In the genomic region with DNA sequence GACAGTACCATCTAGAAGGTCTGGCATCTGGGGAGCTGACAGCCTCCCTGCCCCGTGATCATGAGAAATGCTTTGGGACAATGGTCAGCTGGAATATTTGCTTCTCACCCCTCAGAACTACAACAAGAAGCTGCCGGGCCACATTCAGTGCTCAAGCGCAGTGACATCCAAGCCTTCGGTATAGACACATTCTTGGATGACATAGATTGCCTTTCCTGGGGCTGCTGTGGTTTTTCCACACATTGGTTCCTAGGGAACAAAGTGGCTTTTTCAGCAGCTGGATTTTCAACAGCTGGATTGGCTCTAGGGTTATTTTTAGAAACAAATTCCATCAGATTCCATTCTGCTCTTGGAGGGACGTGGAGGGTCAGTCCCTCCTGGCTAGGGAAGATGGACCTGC, we compare ENCODE assay signal across 19 mouse cellular contexts. TPM values are rescaled to one million over a fixed set of nuclear protein-coding genes. Genes with fewer than 3 reads are reported as not detected.
DNase-seq lines count a peak whose midpoint lies in the region; ATAC-seq and TF ChIP-seq lines count a peak whose summit lies in the region.
"Had no signal": no experiment of that assay in that cellular context is flagged by ENCODE, and none has a peak within 500 bp of the region (broad histone marks: within the 10 kb centered on the region; RNA-seq: fewer than 3 reads in every experiment).

No protein-coding gene starts in this region.

- peak overlapping the region; percentile 43 for H3K27ac ChIP-seq in intestine, embryonic 14.5 days (ENCODE audit: low read depth)
- H3K27ac ChIP-seq in intestine, postnatal 0 days (ENCODE audit: low read depth, low read length), result no peak overlapping the region
- peak overlapping the region; percentile 16; the same call in 1 of the 2 replicates for H3K27ac ChIP-seq in lung, postnatal 0 days (ENCODE audit: low read length)
- 0 out of 2 replicates have a peak overlapping the region, but pooled peaks have one; percentile 0 for H3K27ac ChIP-seq in embryonic facial prominence, embryonic 14.5 days (replicated peaks; ENCODE audit: low read depth, low read length)
- 0 out of 2 replicates have a peak overlapping the region, but pooled peaks have one; percentile 11 for H3K27ac ChIP-seq in stomach, embryonic 15.5 days
- H3K27ac ChIP-seq in hindbrain, postnatal 0 days, result no peak overlapping the region
- H3K27ac ChIP-seq: hindbrain, embryonic 10.5 days; kidney, embryonic 15.5 days had no signal

- no peaks in the 10 kb centered on the region for H3K9me3 ChIP-seq in intestine, embryonic 14.5 days (ENCODE audit: control insufficient read depth, low read length)
- no peaks in the 10 kb centered on the region for H3K9me3 ChIP-seq in intestine, postnatal 0 days (ENCODE audit: control insufficient read depth)
- H3K9me3 ChIP-seq in lung, postnatal 0 days (ENCODE audit: low read length), result no peaks in the 10 kb centered on the region
- no peaks in the 10 kb centered on the region for H3K9me3 ChIP-seq in embryonic facial prominence, embryonic 14.5 days (ENCODE audit: control insufficient read depth, low read length)
- no peaks in the 10 kb centered on the region for H3K9me3 ChIP-seq in stomach, embryonic 15.5 days
- no peaks in the 10 kb centered on the region for H3K9me3 ChIP-seq in hindbrain, postnatal 0 days (ENCODE audit: low read length)
- H3K9me3 ChIP-seq: hindbrain, embryonic 10.5 days; kidney, embryonic 15.5 days had no signal

- no peak for TF ChIP-seq CTCF in intestine, postnatal 0 days (IDR thresholded peaks at IDR 0.05; ENCODE audit: low read depth)
- no peak for TF ChIP-seq CTCF in lung, postnatal 0 days (IDR thresholded peaks at IDR 0.05)
- TF ChIP-seq CTCF in hindbrain, postnatal 0 days (IDR thresholded peaks at IDR 0.05; ENCODE audit: low read depth), result no peak

- no peak overlapping the region for H3K4me3 ChIP-seq in intestine, embryonic 14.5 days (ENCODE audit: low read depth, low read length)
- H3K4me3 ChIP-seq in intestine, postnatal 0 days (ENCODE audit: low read depth, low read length), result no peak overlapping the region
- no peak overlapping the region for H3K4me3 ChIP-seq in lung, postnatal 0 days (ENCODE audit: low read depth, low read length)
- H3K4me3 ChIP-seq in embryonic facial prominence, embryonic 14.5 days (ENCODE audit: low read depth, low read length), result no peak overlapping the region
- no peak overlapping the region for H3K4me3 ChIP-seq in stomach, embryonic 15.5 days (replicated peaks)
- no peak overlapping the region for H3K4me3 ChIP-seq in hindbrain, postnatal 0 days (ENCODE audit: low read length)
- H3K4me3 ChIP-seq: erythroblast, embryonic 14.5 days; hindbrain, embryonic 10.5 days; kidney, embryonic 15.5 days had no signal

- H3K4me2 ChIP-seq in intestine, embryonic 14.5 days (ENCODE audit: low read length), result no peak overlapping the region
- no peak overlapping the region for H3K4me2 ChIP-seq in intestine, postnatal 0 days (replicated peaks; ENCODE audit: low read depth)
- H3K4me2 ChIP-seq in lung, postnatal 0 days (replicated peaks; ENCODE audit: low read depth, low read length), result no peak overlapping the region
- H3K4me2 ChIP-seq in embryonic facial prominence, embryonic 14.5 days (ENCODE audit: low read depth, low read length), result no peak overlapping the region
- H3K4me2 ChIP-seq in stomach, embryonic 15.5 days, result no peak overlapping the region
- H3K4me2 ChIP-seq in hindbrain, postnatal 0 days (ENCODE audit: low read depth, low read length), result no peak overlapping the region
- H3K4me2 ChIP-seq: kidney, embryonic 15.5 days had no signal

- no peak for TF ChIP-seq EP300 in lung, postnatal 0 days (IDR thresholded peaks at IDR 0.05)

- H3K9ac ChIP-seq in intestine, embryonic 14.5 days (ENCODE audit: low read length), result no peak overlapping the region
- no peak overlapping the region for H3K9ac ChIP-seq in intestine, postnatal 0 days (ENCODE audit: low read depth, low read length)
- no peak overlapping the region for H3K9ac ChIP-seq in lung, postnatal 0 days (replicated peaks; ENCODE audit: low read depth)
- no peak overlapping the region for H3K9ac ChIP-seq in embryonic facial prominence, embryonic 14.5 days (ENCODE audit: low read depth, low read length)
- H3K9ac ChIP-seq in stomach, embryonic 15.5 days, result no peak overlapping the region
- no peak overlapping the region for H3K9ac ChIP-seq in hindbrain, postnatal 0 days (replicated peaks; ENCODE audit: low read length)
- H3K9ac ChIP-seq: kidney, embryonic 15.5 days had no signal

- H3K4me1 ChIP-seq in intestine, embryonic 14.5 days (replicated peaks; ENCODE audit: control insufficient read depth, insufficient read depth, low read length), result peaks cover 22% of the 10 kb centered on the region
- H3K4me1 ChIP-seq in intestine, postnatal 0 days (replicated peaks; ENCODE audit: control insufficient read depth, insufficient read depth, low read length), result no peaks in the 10 kb centered on the region; the same call in 1 of the 2 replicates
- H3K4me1 ChIP-seq in lung, postnatal 0 days (ENCODE audit: insufficient read depth, low read depth, low read length), result no peaks in the 10 kb centered on the region
- H3K4me1 ChIP-seq in embryonic facial prominence, embryonic 14.5 days (ENCODE audit: control insufficient read depth, insufficient read depth, low read length), result peaks cover 27% of the 10 kb centered on the region
- peaks cover 15% of the 10 kb centered on the region for H3K4me1 ChIP-seq in stomach, embryonic 15.5 days
- H3K4me1 ChIP-seq in hindbrain, postnatal 0 days (ENCODE audit: insufficient read depth, low read length), result no peaks in the 10 kb centered on the region

- no peak for DNase-seq in intestine, embryonic 14.5 days (ENCODE audit: low spot score)
- peak; percentile 81 for DNase-seq in lung, postnatal 0 days (ENCODE audit: low spot score)
- no peak for DNase-seq in lung, postnatal 10 days
- DNase-seq in embryonic facial prominence, embryonic 14.5 days (ENCODE audit: low spot score), result peak; percentile 41
- no peak for DNase-seq in hindbrain, postnatal 0 days (ENCODE audit: low spot score)
- DNase-seq: adrenal gland, adult 2 months; cerebellum, adult 2 months; cerebellum, postnatal 36 days; gastrocnemius, postnatal 10 days; heart, adult 18-20 months; lung, adult 2 months; right cerebral cortex, postnatal 25 days; thymus, postnatal 25 days had no signal

- no peak for ATAC-seq in intestine, embryonic 14.5 days (replicated peaks; ENCODE audit: low FRiP score, low TSS enrichment, low read depth)
- no peak for ATAC-seq in intestine, postnatal 0 days
- peak; percentile 68 for ATAC-seq in lung, postnatal 0 days
- no peak for ATAC-seq in embryonic facial prominence, embryonic 14.5 days (ENCODE audit: low read depth)
- no peak for ATAC-seq in stomach, embryonic 15.5 days (ENCODE audit: insufficient read depth, low FRiP score, low read depth)
- ATAC-seq in hindbrain, postnatal 0 days, result no peak
- ATAC-seq: forebrain, embryonic 14.5 days had no signal

- WGBS in intestine, embryonic 14.5 days, result 50% methylated on average over 5 of the region's 5 CpGs
- WGBS in intestine, postnatal 0 days, result 72% methylated on average over 5 of the region's 5 CpGs
- 49% methylated on average over 5 of the region's 5 CpGs for WGBS in lung, postnatal 0 days
- 44% methylated on average over 5 of the region's 5 CpGs for WGBS in embryonic facial prominence, embryonic 14.5 days
- WGBS in stomach, embryonic 15.5 days, result 47% methylated on average over 5 of the region's 5 CpGs
- 73% methylated on average over 5 of the region's 5 CpGs for WGBS in hindbrain, postnatal 0 days

- no peaks in the 10 kb centered on the region for H3K27me3 ChIP-seq in intestine, embryonic 14.5 days (replicated peaks; ENCODE audit: control insufficient read depth, insufficient read depth, low read length)
- no peaks in the 10 kb centered on the region for H3K27me3 ChIP-seq in intestine, postnatal 0 days (replicated peaks; ENCODE audit: control insufficient read depth, insufficient read depth, low read length)
- H3K27me3 ChIP-seq in lung, postnatal 0 days (replicated peaks; ENCODE audit: insufficient read depth, low read length), result no peaks in the 10 kb centered on the region
- no peaks in the 10 kb centered on the region for H3K27me3 ChIP-seq in embryonic facial prominence, embryonic 14.5 days (replicated peaks; ENCODE audit: control insufficient read depth, insufficient read depth, low read length)
- no peaks in the 10 kb centered on the region for H3K27me3 ChIP-seq in stomach, embryonic 15.5 days (replicated peaks)
- no peaks in the 10 kb centered on the region for H3K27me3 ChIP-seq in hindbrain, postnatal 0 days (ENCODE audit: insufficient read depth, low read length)
- H3K27me3 ChIP-seq: kidney, embryonic 15.5 days had no signal

- H3K36me3 ChIP-seq in intestine, embryonic 14.5 days (ENCODE audit: control insufficient read depth, insufficient read depth, low read length), result no peaks in the 10 kb centered on the region
- H3K36me3 ChIP-seq in intestine, postnatal 0 days (ENCODE audit: control insufficient read depth, insufficient read depth), result no peaks in the 10 kb centered on the region
- no peaks in the 10 kb centered on the region for H3K36me3 ChIP-seq in lung, postnatal 0 days (ENCODE audit: insufficient read depth, low read length)
- no peaks in the 10 kb centered on the region for H3K36me3 ChIP-seq in embryonic facial prominence, embryonic 14.5 days (ENCODE audit: control insufficient read depth, insufficient read depth, low read length)
- no peaks in the 10 kb centered on the region for H3K36me3 ChIP-seq in stomach, embryonic 15.5 days
- H3K36me3 ChIP-seq in hindbrain, postnatal 0 days (ENCODE audit: insufficient read depth, low read length), result no peaks in the 10 kb centered on the region
- H3K36me3 ChIP-seq: hindbrain, embryonic 10.5 days; kidney, embryonic 15.5 days had no signal

RNA-seq across cellular contexts. Expression of gene Atp2b4, which starts 39.6 kb away (rescaled TPM):
- polyA plus RNA-seq in intestine, embryonic 14.5 days (2014; fragmentation: Nextera tagmentation; extraction: Ambion mirVana), result 30.7 and 32.3 TPM in 2 replicates
- polyA plus RNA-seq in intestine, postnatal 0 days (2015; fragmentation: Nextera tagmentation; extraction: Ambion mirVana), result 9.8 and 11.8 TPM in 2 replicates
- polyA plus RNA-seq in lung, postnatal 0 days (2015; fragmentation: Nextera tagmentation; extraction: Ambion mirVana), result 7.8 and 8.5 TPM in 2 replicates
- 22.9 and 23.4 TPM in 2 replicates for polyA plus RNA-seq in embryonic facial prominence, embryonic 14.5 days (2014; fragmentation: Nextera tagmentation; extraction: Ambion mirVana)
- 21.5 and 22.0 TPM in 2 replicates for polyA plus RNA-seq in stomach, embryonic 15.5 days (2015; fragmentation: Nextera tagmentation; extraction: Ambion mirVana)
- total RNA-seq in hindbrain, postnatal 0 days (2014; rRNA removed), result 56.6 and 57.3 TPM in 2 replicates
- polyA plus RNA-seq in hindbrain, postnatal 0 days (2015; fragmentation: Nextera tagmentation; extraction: Ambion mirVana), result 13.2 and 13.4 TPM in 2 replicates

Comparison
In these comparisons a context has a peak if more than half of its experiments do, and no peak if none do; other contexts are left out.
1. DNase-seq: peak in lung, postnatal 0 days (single experiment) and embryonic facial prominence, embryonic 14.5 days (single experiment); none in intestine, embryonic 14.5 days (single experiment), lung, postnatal 10 days (single experiment) and hindbrain, postnatal 0 days (single experiment).
2. H3K27ac ChIP-seq: peak in intestine, embryonic 14.5 days (single experiment), lung, postnatal 0 days (single experiment), embryonic facial prominence, embryonic 14.5 days (single experiment) and stomach, embryonic 15.5 days (single experiment); none in intestine, postnatal 0 days (single experiment) and hindbrain, postnatal 0 days (single experiment).